Mouse (Mus musculus) limb, embryonic 14.5 days (tissue): Measurements from ENCODE around the gene Ccdc110. TPM values are rescaled to one million over a fixed set of nuclear protein-coding genes. Genes with fewer than 3 reads are reported as not detected.

Experiments used
- ATAC-seq: fragments of 200-750 bp; cut with Nextera tagmentation; 2 replicates; pipeline ENCODE4 v1.8.0; 2017; ENCODE audit warnings: low read depth, moderate number of reproducible peaks, moderate TSS enrichment; ENCODE audit not compliant: low FRiP score
- DNase-seq: peaks from one replicate; pipeline ENCODE4 v3.0.0-alpha.2; 2015; ENCODE audit warnings: low spot score
- H3K27ac ChIP-seq: fragments of 300-500 bp; sonication (generic); replicated peaks from 2 replicates; pipeline ENCODE4 v1.5.1; 2014; ENCODE audit warnings: low read depth, mild to moderate bottlenecking, low read length, moderate library complexity, mixed read lengths
- H3K27me3 ChIP-seq: fragments of 300-500 bp; sonication (generic); 2 replicates; pipeline ENCODE4 v1.6.1; 2014; ENCODE audit warnings: low read length, mixed read lengths; ENCODE audit not compliant: control insufficient read depth, insufficient read depth
- H3K36me3 ChIP-seq: fragments of 300-500 bp; sonication (generic); 2 replicates; pipeline ENCODE4 v1.6.1; 2014; ENCODE audit warnings: mild to moderate bottlenecking, low read length, moderate library complexity, mixed read lengths; ENCODE audit not compliant: control insufficient read depth, insufficient read depth
- H3K4me1 ChIP-seq: fragments of 300-500 bp; sonication (generic); 2 replicates; pipeline ENCODE4 v1.6.1; 2014; ENCODE audit warnings: antibody characterized with exemption, low read length, mixed read lengths; ENCODE audit not compliant: control insufficient read depth, insufficient read depth
- H3K4me2 ChIP-seq: fragments of 300-500 bp; sonication (generic); replicated peaks from 2 replicates; pipeline ENCODE4 v1.6.1; 2014; ENCODE audit warnings: low read depth, mild to moderate bottlenecking, low read length, moderate library complexity; ENCODE audit not compliant: severe bottlenecking
- H3K4me3 ChIP-seq: fragments of 300-500 bp; sonication (generic); replicated peaks from 2 replicates; pipeline ENCODE4 v1.5.1; 2014; ENCODE audit warnings: low read length
- H3K9ac ChIP-seq: fragments of 300-500 bp; sonication (generic); 2 replicates; pipeline ENCODE4 v1.6.1; 2014; ENCODE audit warnings: mild to moderate bottlenecking, low read depth, low read length, moderate library complexity; ENCODE audit not compliant: severe bottlenecking
- H3K9me3 ChIP-seq: fragments of 300-500 bp; sonication (generic); 2 replicates; pipeline ENCODE4 v1.6.1; 2016; ENCODE audit warnings: low read length; ENCODE audit not compliant: control insufficient read depth
- POLR2A ChIP-seq: fragments of 200-500 bp; IDR thresholded peaks from 2 replicates; pipeline ENCODE4 v1.8.0; 2012; ENCODE audit warnings: inconsistent platforms, mild to moderate bottlenecking, moderate library complexity, borderline replicate concordance; ENCODE audit not compliant: insufficient read depth, insufficient read length; ENCODE audit errors: extremely low read depth
- WGBS: fragments of 180-500 bp; shearing (Covaris S2); extraction: QIAGEN DNeasy Blood & Tissue Kit; methylation state at CpG from one replicate; pipeline ENCODE4 v1.1.7; 2014; 5-methylcytosine and 5-hydroxymethylcytosine counted together
- polyA plus RNA-seq, 2 experiments: library from polyadenylated mRNA; depleted of rRNA in 1 of 2; stranded (reverse) in 1 of 2; unstranded in 1 of 2; fragments of >200 nt; fragmentation: Nextera tagmentation in 1 of 2; extraction: Ambion mirVana in 1 of 2; gene quantifications; 2 replicates each; pipeline versions ENCODE4 v1.2.1 to v1.2.3; 2012 to 2014

Ccdc110 gene
- polyA plus RNA-seq (2012; rRNA removed) (0.06 and 0.09 TPM in 2 replicates), polyA plus RNA-seq (2014; fragmentation: Nextera tagmentation; extraction: Ambion mirVana) (0.12 and 0.26 TPM in 2 replicates)

- ATAC-seq (peak; percentile 86), DNase-seq (peak; percentile 95)
- H3K4me3 ChIP-seq: peak within 1 kb of the TSS; percentile 33
- no peak within 1 kb of the TSS for H3K9ac ChIP-seq
- H3K27ac ChIP-seq: no peak within 1 kb of the TSS
- no peaks in the 10 kb centered on the region; the same call in 1 of the 2 replicates for H3K9me3 ChIP-seq
- peak within 1 kb of the TSS; percentile 56 for H3K4me2 ChIP-seq
- H3K36me3 ChIP-seq: no peaks in the 10 kb centered on the region
- H3K4me1 ChIP-seq: 0 out of 2 replicates have a peak, but pooled peaks cover 3% of the 10 kb centered on the region
- peak; percentile 33; the same call in 1 of the 2 replicates for TF ChIP-seq POLR2A
- H3K27me3 ChIP-seq: no peaks in the 10 kb centered on the region
- 3% methylated on average over 23 of the region's 23 CpGs for WGBS
These were observed at the start of gene Ccdc110 for GRCm38 (mm10) chr8:45934582-45935014. Gene Ccdc110, plus strand, starts transcription at chr8:45934619.

- 4% methylated on average over 21 of the region's 22 CpGs for WGBS
- no peaks in the 10 kb centered on the region for H3K9me3 ChIP-seq
- H3K27ac ChIP-seq: peak within 1 kb of the TSS; percentile 43; the same call in 1 of the 2 replicates
- TF ChIP-seq POLR2A: no peak
- 0 out of 2 replicates have a peak, but pooled peaks cover 14% of the 10 kb centered on the region for H3K27me3 ChIP-seq
- peak within 1 kb of the TSS; percentile 85 for H3K4me2 ChIP-seq
- H3K4me3 ChIP-seq: peak within 1 kb of the TSS; percentile 44
- peak within 1 kb of the TSS; percentile 53 for H3K9ac ChIP-seq
- DNase-seq (peak; percentile 47), ATAC-seq (peak; percentile 81)
- no peaks in the 10 kb centered on the region for H3K36me3 ChIP-seq
- H3K4me1 ChIP-seq: peaks cover 12% of the 10 kb centered on the region; the same call in 1 of the 2 replicates
These were observed 49.2 kb upstream of the Ccdc110 start, which contains the start of gene Pdlim3 for GRCm38 (mm10) chr8:45885202-45885685. Gene Pdlim3, plus strand, starts transcription at chr8:45885461.

- Histone ChIP-seq H3K27ac (peak overlapping the region; percentile 43; the same call in 1 of the 2 replicates), H3K4me3 (peak overlapping the region; percentile 44), H3K36me3 (no peaks in the 10 kb centered on the region), H3K9me3 (no peaks in the 10 kb centered on the region), H3K27me3 (0 out of 2 replicates have a peak, but pooled peaks cover 14% of the 10 kb centered on the region), H3K4me1 (peaks cover 12% of the 10 kb centered on the region; the same call in 1 of the 2 replicates), H3K9ac (peak overlapping the region; percentile 53), H3K4me2 (peak overlapping the region; percentile 85)
- TF ChIP-seq POLR2A: no peak
- DNase-seq (peak; percentile 12), ATAC-seq (0 out of 2 replicates have a peak, but pooled peaks have one; percentile 40)
- 42% methylated on average over 2 of the region's 2 CpGs for WGBS
These were observed 48.6 kb upstream of the Ccdc110 start for GRCm38 (mm10) chr8:45885775-45886174.

GRCm38 (mm10) chr8:45889737-45890136 is 44.7 kb upstream of the Ccdc110 start:
- Histone ChIP-seq H3K4me3 (no peak overlapping the region), H3K36me3 (no peaks in the 10 kb centered on the region), H3K9ac (no peak overlapping the region), H3K4me1 (0 out of 2 replicates have a peak, but pooled peaks cover 5% of the 10 kb centered on the region), H3K9me3 (no peaks in the 10 kb centered on the region), H3K27me3 (0 out of 2 replicates have a peak, but pooled peaks cover 7% of the 10 kb centered on the region), H3K27ac (no peak overlapping the region), H3K4me2 (no peak overlapping the region)
- 87% methylated on average over 7 of the region's 7 CpGs for WGBS
- ATAC-seq (no peak), DNase-seq (no peak)
- no peak for TF ChIP-seq POLR2A

GRCm38 (mm10) chr8:45896590-45896989 is 37.8 kb upstream of the Ccdc110 start:
- no peak overlapping the region for H3K4me3 ChIP-seq
- DNase-seq (no peak), ATAC-seq (no peak)
- no peak overlapping the region for H3K4me2 ChIP-seq
- no peak for TF ChIP-seq POLR2A
- H3K4me1 ChIP-seq: no peaks in the 10 kb centered on the region
- H3K9ac ChIP-seq: no peak overlapping the region
- H3K27me3 ChIP-seq: no peaks in the 10 kb centered on the region
- 80% methylated on average over 3 of the region's 3 CpGs for WGBS
- no peaks in the 10 kb centered on the region for H3K36me3 ChIP-seq
- H3K27ac ChIP-seq: no peak overlapping the region
- no peaks in the 10 kb centered on the region for H3K9me3 ChIP-seq
